In the genomic region with DNA sequence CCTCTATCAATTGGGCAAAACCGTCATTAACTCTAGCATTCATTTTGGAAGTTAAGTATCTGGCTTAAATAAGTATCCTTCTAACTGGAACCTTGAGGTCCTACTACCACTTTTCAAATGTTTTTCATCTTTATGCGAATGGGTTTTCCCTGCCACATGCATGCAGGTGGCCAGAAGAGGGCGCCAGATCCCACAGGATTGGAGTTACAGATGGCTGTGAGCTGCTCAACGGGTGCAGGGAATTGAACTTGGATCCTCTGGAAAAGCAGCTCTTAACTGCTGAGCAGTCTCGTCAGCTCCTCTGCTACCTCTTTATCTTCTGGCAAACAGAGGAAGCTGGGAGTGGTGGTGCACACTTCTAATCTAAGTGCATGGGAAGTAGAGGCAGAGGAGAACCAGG, we compare ENCODE assay signal across 10 mouse cellular contexts. TPM values are rescaled to one million over a fixed set of nuclear protein-coding genes. Genes with fewer than 3 reads are reported as not detected.
A peak's percentile ranks its signal among the peaks of the same experiment; 100 is the strongest.
DNase-seq lines count a peak whose midpoint lies in the region; ATAC-seq and TF ChIP-seq lines count a peak whose summit lies in the region.
"Had no signal": no experiment of that assay in that cellular context is flagged by ENCODE, and none has a peak within 500 bp of the region (broad histone marks: within the 10 kb centered on the region; RNA-seq: fewer than 3 reads in every experiment).

No protein-coding gene starts in this region.

- H3K4me2 ChIP-seq in midbrain, embryonic 14.5 days (ENCODE audit: low read length), result no peak overlapping the region
- H3K4me2 ChIP-seq: limb, embryonic 13.5 days had no signal

- H3K27me3 ChIP-seq in midbrain, embryonic 14.5 days (ENCODE audit: control insufficient read depth, insufficient read depth, low read length), result no peaks in the 10 kb centered on the region
- H3K27me3 ChIP-seq: limb, embryonic 13.5 days had no signal

- TF ChIP-seq CTCF in left cerebral cortex, adult 2 months (IDR thresholded peaks at IDR 0.05), result peak; percentile 62
- TF ChIP-seq CTCF in cortical plate, adult 2 months (IDR thresholded peaks at IDR 0.05; ENCODE audit: extremely low read depth, insufficient read depth, low read length), result peak; percentile 50

- intact Hi-C loops in left cerebral cortex, adult 2 months (cut with DNase I), result no loop called here
- intact Hi-C loops in heart, postnatal 36 days (cut with DNase I), result no loop called here

- 47% methylated on average over 5 of the region's 5 CpGs for WGBS in midbrain, embryonic 14.5 days

- H3K9ac ChIP-seq in midbrain, embryonic 14.5 days (replicated peaks; ENCODE audit: low read length), result no peak overlapping the region
- H3K9ac ChIP-seq: limb, embryonic 13.5 days had no signal

- H3K4me3 ChIP-seq in left cerebral cortex, adult 2 months, result no peak overlapping the region
- no peak overlapping the region for H3K4me3 ChIP-seq in cortical plate, adult 2 months (ENCODE audit: insufficient read depth, low read length)
- H3K4me3 ChIP-seq in midbrain, embryonic 14.5 days (replicated peaks; ENCODE audit: low read depth, low read length), result no peak overlapping the region
- H3K4me3 ChIP-seq: limb, embryonic 13.5 days had no signal

- H3K9me3 ChIP-seq in midbrain, embryonic 14.5 days (ENCODE audit: control insufficient read depth, low read length), result no peaks in the 10 kb centered on the region
- H3K9me3 ChIP-seq: limb, embryonic 13.5 days had no signal

- ATAC-seq in CD4-positive, CD25-positive, alpha-beta regulatory T cell, adult 4 months, result no peak
- ATAC-seq in midbrain, embryonic 14.5 days (ENCODE audit: low FRiP score, low TSS enrichment), result no peak

- no peaks in the 10 kb centered on the region for H3K36me3 ChIP-seq in midbrain, embryonic 14.5 days (ENCODE audit: control insufficient read depth, insufficient read depth, low read length)
- H3K36me3 ChIP-seq: limb, embryonic 13.5 days had no signal

- TF ChIP-seq POLR2A in cortical plate, adult 2 months (IDR thresholded peaks at IDR 0.05; ENCODE audit: extremely low read depth, insufficient read depth, low read length), result no peak

- peak; percentile 79 for DNase-seq in CD4-positive, CD25-positive, alpha-beta regulatory T cell, adult 2 months (ENCODE audit: low read depth, low spot score)
- DNase-seq in left cerebral cortex, adult 2 months (ENCODE audit: extremely low spot score in 1 of 2, low spot score in 2 of 2), result no peak
- DNase-seq in left cerebral cortex, adult 9 months (ENCODE audit: low spot score in 2 of 2), result no peak
- DNase-seq in spleen, postnatal 4 days (ENCODE audit: low spot score in 2 of 2), result peak; percentile 62 to 88
- DNase-seq in heart, postnatal 36 days, result no peak
- no peak for DNase-seq in midbrain, embryonic 14.5 days

- no peak overlapping the region for H3K27ac ChIP-seq in left cerebral cortex, adult 2 months
- H3K27ac ChIP-seq in cortical plate, adult 2 months (ENCODE audit: insufficient read depth, low read length), result no peak overlapping the region
- H3K27ac ChIP-seq in midbrain, embryonic 14.5 days (replicated peaks; ENCODE audit: low read depth, low read length), result no peak overlapping the region
- H3K27ac ChIP-seq: limb, embryonic 13.5 days had no signal

- H3K4me1 ChIP-seq in cortical plate, adult 2 months (ENCODE audit: control insufficient read depth, insufficient read depth, low read length), result no peaks in the 10 kb centered on the region
- H3K4me1 ChIP-seq in midbrain, embryonic 14.5 days (ENCODE audit: control insufficient read depth, insufficient read depth, low read length), result no peaks in the 10 kb centered on the region
- H3K4me1 ChIP-seq: limb, embryonic 13.5 days had no signal

RNA-seq across cellular contexts. Expression of gene Rnf26, which starts 5.7 kb away (rescaled TPM):
- 1 to 10 TPM; 4.9 to 5.0 TPM for polyA plus RNA-seq in CD4-positive, CD25-positive, alpha-beta regulatory T cell, adult 4 months (2017; shearing (Covaris generic))
- total RNA-seq in left cerebral cortex, adult 2 months (2021), result 10 to 100 TPM; 32.7 to 33.1 TPM
- polyA plus RNA-seq in cortical plate, adult 2 months (2012; rRNA removed), result 29.5 and 30.3 TPM in 2 replicates
- 1 to 10 TPM; 6.7 to 7.6 TPM for total RNA-seq in heart, postnatal 36 days (2021)
- polyA plus RNA-seq in midbrain, embryonic 14.5 days (2014; fragmentation: Nextera tagmentation; extraction: Ambion mirVana), result 25.7 and 29.9 TPM in 2 replicates

RNA-seq across cellular contexts. Expression of gene Gm49380, which starts 5.7 kb away (rescaled TPM):
- not detected for polyA plus RNA-seq in CD4-positive, CD25-positive, alpha-beta regulatory T cell, adult 4 months (2017; shearing (Covaris generic))
- under 1 TPM in 1 of 2 experiments, not detected in 1; 0.56 TPM for total RNA-seq in left cerebral cortex, adult 2 months (2021)
- 0.10 and 0.19 TPM in 2 replicates for polyA plus RNA-seq in cortical plate, adult 2 months (2012; rRNA removed)
- total RNA-seq in heart, postnatal 36 days (2021), result under 1 TPM in 1 of 2 experiments, not detected in 1; 0.14 TPM
- 0.11 and 0.12 TPM in 2 replicates for polyA plus RNA-seq in midbrain, embryonic 14.5 days (2014; fragmentation: Nextera tagmentation; extraction: Ambion mirVana)
- total RNA-seq: neutrophil, adult 5-6 weeks had no signal

RNA-seq across cellular contexts. Expression of gene C1qtnf5, which starts 12.0 kb away (rescaled TPM):
- polyA plus RNA-seq in CD4-positive, CD25-positive, alpha-beta regulatory T cell, adult 4 months (2017; shearing (Covaris generic)), result not detected
- total RNA-seq in left cerebral cortex, adult 2 months (2021), result 10 to 100 TPM; 14.2 to 15.3 TPM
- 24.7 and 30.5 TPM in 2 replicates for polyA plus RNA-seq in cortical plate, adult 2 months (2012; rRNA removed)
- total RNA-seq in heart, postnatal 36 days (2021), result 1 to 10 TPM; 8.4 to 8.9 TPM
- polyA plus RNA-seq in midbrain, embryonic 14.5 days (2014; fragmentation: Nextera tagmentation; extraction: Ambion mirVana), result 3.7 and 4.0 TPM in 2 replicates
- total RNA-seq: neutrophil, adult 5-6 weeks had no signal

RNA-seq across cellular contexts. Expression of gene Mcam, which starts 15.3 kb away (rescaled TPM):
- polyA plus RNA-seq in CD4-positive, CD25-positive, alpha-beta regulatory T cell, adult 4 months (2017; shearing (Covaris generic)), result under 1 TPM in 1 of 2 experiments, not detected in 1; 0.34 TPM
- total RNA-seq in left cerebral cortex, adult 2 months (2021), result 10 to 100 TPM in 1 of 2 experiments, 1 to 10 TPM in 1; 9.0 to 11.6 TPM
- polyA plus RNA-seq in cortical plate, adult 2 months (2012; rRNA removed), result 26.2 and 27.4 TPM in 2 replicates
- 10 to 100 TPM; 38.7 to 39.3 TPM for total RNA-seq in heart, postnatal 36 days (2021)
- 6.1 and 13.2 TPM in 2 replicates for polyA plus RNA-seq in midbrain, embryonic 14.5 days (2014; fragmentation: Nextera tagmentation; extraction: Ambion mirVana)

RNA-seq across cellular contexts. Expression of gene Mfrp, which starts 17.5 kb away (rescaled TPM):
- not detected for polyA plus RNA-seq in CD4-positive, CD25-positive, alpha-beta regulatory T cell, adult 4 months (2017; shearing (Covaris generic))
- total RNA-seq in left cerebral cortex, adult 2 months (2021), result 1 to 10 TPM in 1 of 2 experiments, under 1 TPM in 1; 0.82 to 1.6 TPM
- polyA plus RNA-seq in cortical plate, adult 2 months (2012; rRNA removed), result 0.15 and 0.35 TPM in 2 replicates
- not detected for total RNA-seq in heart, postnatal 36 days (2021)
- 0.09 and 0.11 TPM in 2 replicates for polyA plus RNA-seq in midbrain, embryonic 14.5 days (2014; fragmentation: Nextera tagmentation; extraction: Ambion mirVana)
- total RNA-seq: neutrophil, adult 5-6 weeks had no signal

Comparison
In these comparisons a context has a peak if more than half of its experiments do, and no peak if none do; other contexts are left out.
1. DNase-seq: peak in CD4-positive, CD25-positive, alpha-beta regulatory T cell, adult 2 months (single experiment) and spleen, postnatal 4 days (2 of 2); none in left cerebral cortex, adult 2 months (0 of 2), left cerebral cortex, adult 9 months (0 of 2), heart, postnatal 36 days (0 of 2) and midbrain, embryonic 14.5 days (single experiment).